Mouse (Mus musculus): Measurements from ENCODE around the gene Hnrnpl. TPM values are rescaled to one million over a fixed set of nuclear protein-coding genes. Genes with fewer than 3 reads are reported as not detected.

Gene Hnrnpl
- polyA plus RNA-seq, 1 experiment from 2014 or later = 142 TPM

DNA sequence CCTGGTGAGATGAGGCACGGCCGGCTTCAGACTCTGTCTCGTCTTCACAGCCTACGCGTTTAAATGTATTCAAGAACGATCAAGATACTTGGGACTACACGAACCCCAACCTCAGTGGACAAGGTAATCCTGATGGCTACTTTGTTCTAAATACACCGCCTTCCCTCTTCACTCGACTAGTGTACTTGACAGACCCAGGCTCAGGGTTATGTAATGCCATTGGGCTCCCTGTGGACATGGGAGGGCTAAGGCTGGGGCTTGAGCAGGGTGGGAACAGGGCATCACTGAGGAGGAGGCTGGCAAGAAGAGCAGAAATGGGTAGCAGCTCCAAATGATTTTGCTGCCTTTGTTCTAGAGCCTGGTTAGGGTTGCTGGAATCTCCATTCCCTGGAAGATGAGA lies 6.9 kb downstream of the Hnrnpl start:
- Histone ChIP-seq H3K4me3 (ENCODE audit: low read length) (no peak overlapping the region), H3K4me2 (ENCODE audit: low read depth, low read length) (no peak overlapping the region), H3K27me3 (replicated peaks; ENCODE audit: control insufficient read depth, insufficient read depth, low read length) (no peaks in the 10 kb centered on the region), H3K9ac (ENCODE audit: low read depth, low read length) (0 out of 2 replicates have a peak overlapping the region, but pooled peaks have one; percentile 26), H3K4me1 (ENCODE audit: control insufficient read depth, insufficient read depth, low read length) (peaks cover 65% of the 10 kb centered on the region), H3K27ac (ENCODE audit: low read length) (no peak overlapping the region), H3K9me3 (ENCODE audit: control insufficient read depth, low read length) (no peaks in the 10 kb centered on the region), H3K36me3 (ENCODE audit: control insufficient read depth, insufficient read depth, low read length) (peaks cover 58% of the 10 kb centered on the region)
- ATAC-seq = no peak
- 87% methylated on average over 9 of the region's 9 CpGs for WGBS

DNA sequence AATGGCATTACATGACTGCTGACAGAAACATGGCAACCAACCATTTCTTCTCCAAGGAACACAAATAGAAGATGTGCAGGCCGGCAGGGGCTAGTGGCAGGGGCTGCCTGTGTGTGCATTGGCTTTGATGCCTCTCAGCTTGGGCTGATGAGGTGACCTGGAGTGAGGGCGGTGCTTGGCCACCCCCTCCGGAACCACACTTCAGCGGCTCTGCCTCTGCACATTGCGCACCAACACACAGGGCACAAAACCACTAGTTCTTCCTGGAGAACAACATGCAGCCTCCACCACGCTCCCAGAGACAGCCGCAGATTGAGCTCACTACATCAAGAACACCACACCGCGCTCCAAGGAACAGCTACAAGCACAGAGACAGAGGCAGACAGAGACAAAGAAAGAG lies 7.9 kb downstream of the Hnrnpl start:
- H3K36me3 ChIP-seq (ENCODE audit: control insufficient read depth, insufficient read depth, low read length) = peaks cover 66% of the 10 kb centered on the region
- peaks cover 74% of the 10 kb centered on the region for H3K4me1 ChIP-seq (ENCODE audit: control insufficient read depth, insufficient read depth, low read length)
- H3K9ac ChIP-seq (ENCODE audit: low read depth, low read length) = no peak overlapping the region
- no peaks in the 10 kb centered on the region for H3K9me3 ChIP-seq (ENCODE audit: control insufficient read depth, low read length)
- 82% methylated on average over 9 of the region's 9 CpGs for WGBS
- no peak overlapping the region for H3K4me3 ChIP-seq (ENCODE audit: low read length)
- ATAC-seq = no peak
- H3K27me3 ChIP-seq (replicated peaks; ENCODE audit: control insufficient read depth, insufficient read depth, low read length) = no peaks in the 10 kb centered on the region
- no peak overlapping the region for H3K4me2 ChIP-seq (ENCODE audit: low read depth, low read length)
- no peak overlapping the region for H3K27ac ChIP-seq (ENCODE audit: low read length)

- H3K4me3 ChIP-seq (ENCODE audit: low read length) = no peak overlapping the region
- peak overlapping the region; percentile 24; the same call in 1 of the 2 replicates for H3K27ac ChIP-seq (ENCODE audit: low read length)
- no peak for ATAC-seq
- peaks cover 76% of the 10 kb centered on the region for H3K4me1 ChIP-seq (ENCODE audit: control insufficient read depth, insufficient read depth, low read length)
- peaks cover 70% of the 10 kb centered on the region for H3K36me3 ChIP-seq (ENCODE audit: control insufficient read depth, insufficient read depth, low read length)
- 92% methylated on average over 10 of the region's 10 CpGs for WGBS
- 0 out of 2 replicates have a peak overlapping the region, but pooled peaks have one; percentile 16 for H3K9ac ChIP-seq (ENCODE audit: low read depth, low read length)
- H3K27me3 ChIP-seq (replicated peaks; ENCODE audit: control insufficient read depth, insufficient read depth, low read length) = no peaks in the 10 kb centered on the region
- no peaks in the 10 kb centered on the region for H3K9me3 ChIP-seq (ENCODE audit: control insufficient read depth, low read length)
- peak overlapping the region; percentile 3; the same call in 1 of the 2 replicates for H3K4me2 ChIP-seq (ENCODE audit: low read depth, low read length)
These were observed 8.6 kb downstream of the Hnrnpl start for GRCm38 (mm10) chr7:28816920-28817319.

DNA sequence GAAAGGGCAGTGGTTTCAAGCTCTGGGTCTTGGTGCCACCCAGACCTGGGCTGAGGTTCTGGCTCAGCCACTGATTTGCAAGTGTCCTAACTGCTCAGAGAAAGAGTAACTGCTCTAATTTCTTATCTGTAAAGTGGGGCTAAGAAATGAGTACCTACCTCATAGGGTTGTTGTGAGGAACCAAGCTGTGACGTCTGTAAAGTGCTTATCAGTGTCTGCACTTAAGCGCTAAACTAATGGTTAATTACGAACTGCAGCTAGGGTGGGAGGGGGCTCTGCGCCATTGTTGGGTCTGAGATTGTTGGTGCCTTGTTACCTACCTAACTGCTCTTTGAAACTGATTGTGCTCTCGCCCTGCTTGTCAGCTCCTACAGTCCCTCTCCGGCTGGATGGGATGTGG lies 9.2 kb downstream of the Hnrnpl start:
- Histone ChIP-seq H3K4me2 (ENCODE audit: low read depth, low read length) (no peak overlapping the region), H3K27ac (ENCODE audit: low read length) (no peak overlapping the region), H3K27me3 (replicated peaks; ENCODE audit: control insufficient read depth, insufficient read depth, low read length) (no peaks in the 10 kb centered on the region), H3K4me1 (ENCODE audit: control insufficient read depth, insufficient read depth, low read length) (peaks cover 79% of the 10 kb centered on the region), H3K4me3 (ENCODE audit: low read length) (no peak overlapping the region), H3K36me3 (ENCODE audit: control insufficient read depth, insufficient read depth, low read length) (peaks cover 75% of the 10 kb centered on the region), H3K9me3 (ENCODE audit: control insufficient read depth, low read length) (no peaks in the 10 kb centered on the region), H3K9ac (ENCODE audit: low read depth, low read length) (no peak overlapping the region)
- 62% methylated on average over 6 of the region's 6 CpGs for WGBS
- ATAC-seq = no peak

- Histone ChIP-seq H3K4me2 (ENCODE audit: low read depth, low read length) (no peak overlapping the region), H3K4me3 (ENCODE audit: low read length) (no peak overlapping the region), H3K9ac (ENCODE audit: low read depth, low read length) (no peak overlapping the region), H3K9me3 (ENCODE audit: control insufficient read depth, low read length) (no peaks in the 10 kb centered on the region), H3K4me1 (ENCODE audit: control insufficient read depth, insufficient read depth, low read length) (peaks cover 79% of the 10 kb centered on the region), H3K27ac (ENCODE audit: low read length) (no peak overlapping the region), H3K27me3 (replicated peaks; ENCODE audit: control insufficient read depth, insufficient read depth, low read length) (no peaks in the 10 kb centered on the region), H3K36me3 (ENCODE audit: control insufficient read depth, insufficient read depth, low read length) (peaks cover 74% of the 10 kb centered on the region)
- ATAC-seq = no peak
- WGBS = 69% methylated on average over 4 of the region's 4 CpGs
These were observed 9.6 kb downstream of the Hnrnpl start for GRCm38 (mm10) chr7:28817957-28818356.

DNA sequence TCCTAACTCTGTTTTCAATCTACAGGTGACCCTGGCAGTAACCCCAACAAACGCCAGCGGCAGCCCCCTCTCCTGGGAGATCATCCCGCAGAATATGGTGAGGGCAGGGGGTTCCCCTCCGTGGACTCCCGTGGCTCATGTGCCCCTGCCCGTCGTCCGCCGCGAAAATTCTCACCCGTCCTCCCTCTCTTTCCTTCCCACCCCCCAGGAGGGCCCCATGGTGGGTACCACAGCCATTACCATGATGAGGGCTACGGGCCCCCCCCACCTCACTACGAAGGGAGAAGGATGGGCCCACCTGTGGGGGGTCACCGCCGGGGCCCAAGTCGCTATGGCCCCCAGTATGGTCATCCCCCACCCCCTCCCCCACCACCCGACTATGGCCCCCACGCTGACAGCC lies 10.1 kb downstream of the Hnrnpl start:
- no peak overlapping the region for H3K9ac ChIP-seq (ENCODE audit: low read depth, low read length)
- no peak overlapping the region for H3K27ac ChIP-seq (ENCODE audit: low read length)
- H3K4me3 ChIP-seq (ENCODE audit: low read length) = no peak overlapping the region
- ATAC-seq = no peak
- 86% methylated on average over 18 of the region's 18 CpGs for WGBS
- no peaks in the 10 kb centered on the region for H3K9me3 ChIP-seq (ENCODE audit: control insufficient read depth, low read length)
- H3K36me3 ChIP-seq (ENCODE audit: control insufficient read depth, insufficient read depth, low read length) = peaks cover 70% of the 10 kb centered on the region
- H3K4me2 ChIP-seq (ENCODE audit: low read depth, low read length) = no peak overlapping the region
- peaks cover 79% of the 10 kb centered on the region for H3K4me1 ChIP-seq (ENCODE audit: control insufficient read depth, insufficient read depth, low read length)
- no peaks in the 10 kb centered on the region for H3K27me3 ChIP-seq (replicated peaks; ENCODE audit: control insufficient read depth, insufficient read depth, low read length)

DNA sequence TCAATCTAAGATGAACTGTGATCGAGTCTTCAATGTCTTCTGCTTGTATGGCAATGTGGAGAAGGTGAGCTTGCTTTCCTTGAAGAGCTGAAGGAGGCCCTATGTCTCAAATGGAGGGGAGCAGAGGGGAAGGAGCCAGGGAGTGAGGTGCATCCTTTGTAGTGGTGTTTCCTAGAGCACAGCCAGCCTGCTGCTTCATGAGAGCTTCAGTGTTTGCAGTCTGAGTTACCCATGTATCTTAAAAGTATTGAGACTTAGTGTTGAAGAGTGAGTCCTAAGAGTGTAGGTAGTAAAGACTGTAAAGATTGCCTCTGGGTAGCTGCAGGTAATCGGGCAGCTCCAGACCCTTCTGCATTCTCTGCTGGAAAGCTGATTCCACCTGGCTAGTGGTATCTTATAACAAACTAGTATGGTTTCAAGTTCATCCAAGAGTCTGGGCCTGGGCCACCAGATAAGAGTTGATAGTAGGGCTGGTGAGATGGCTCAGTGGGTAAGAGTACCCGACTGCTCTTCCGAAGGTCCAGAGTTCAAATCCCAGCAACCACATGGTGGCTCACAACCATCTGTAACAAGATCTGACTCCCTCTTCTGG lies 10.6 kb downstream of the Hnrnpl start:
- H3K36me3 ChIP-seq (ENCODE audit: control insufficient read depth, insufficient read depth, low read length) = peaks cover 65% of the 10 kb centered on the region
- no peak overlapping the region; the same call in 1 of the 2 replicates for H3K27ac ChIP-seq (ENCODE audit: low read length)
- peaks cover 77% of the 10 kb centered on the region for H3K4me1 ChIP-seq (ENCODE audit: control insufficient read depth, insufficient read depth, low read length)
- H3K4me3 ChIP-seq (ENCODE audit: low read length) = no peak overlapping the region
- no peak overlapping the region for H3K9ac ChIP-seq (ENCODE audit: low read depth, low read length)
- no peak for ATAC-seq
- no peaks in the 10 kb centered on the region for H3K9me3 ChIP-seq (ENCODE audit: control insufficient read depth, low read length)
- no peaks in the 10 kb centered on the region for H3K27me3 ChIP-seq (replicated peaks; ENCODE audit: control insufficient read depth, insufficient read depth, low read length)
- no peak overlapping the region for H3K4me2 ChIP-seq (ENCODE audit: low read depth, low read length)
- 76% methylated on average over 4 of the region's 4 CpGs for WGBS

- Histone ChIP-seq H3K9me3 (ENCODE audit: control insufficient read depth, low read length) (no peaks in the 10 kb centered on the region), H3K4me1 (ENCODE audit: control insufficient read depth, insufficient read depth, low read length) (peaks cover 73% of the 10 kb centered on the region), H3K27ac (ENCODE audit: low read length) (no peak overlapping the region), H3K36me3 (ENCODE audit: control insufficient read depth, insufficient read depth, low read length) (peaks cover 60% of the 10 kb centered on the region), H3K27me3 (replicated peaks; ENCODE audit: control insufficient read depth, insufficient read depth, low read length) (no peaks in the 10 kb centered on the region), H3K4me2 (ENCODE audit: low read depth, low read length) (no peak overlapping the region), H3K9ac (ENCODE audit: low read depth, low read length) (peak overlapping the region; percentile 22; the same call in 1 of the 2 replicates), H3K4me3 (ENCODE audit: low read length) (no peak overlapping the region)
- no peak for ATAC-seq
- whole genome bisulfite sequencing = 82% methylated on average over 4 of the region's 4 CpGs
These were observed 11.2 kb downstream of the Hnrnpl start for GRCm38 (mm10) chr7:28819571-28819970.

DNA sequence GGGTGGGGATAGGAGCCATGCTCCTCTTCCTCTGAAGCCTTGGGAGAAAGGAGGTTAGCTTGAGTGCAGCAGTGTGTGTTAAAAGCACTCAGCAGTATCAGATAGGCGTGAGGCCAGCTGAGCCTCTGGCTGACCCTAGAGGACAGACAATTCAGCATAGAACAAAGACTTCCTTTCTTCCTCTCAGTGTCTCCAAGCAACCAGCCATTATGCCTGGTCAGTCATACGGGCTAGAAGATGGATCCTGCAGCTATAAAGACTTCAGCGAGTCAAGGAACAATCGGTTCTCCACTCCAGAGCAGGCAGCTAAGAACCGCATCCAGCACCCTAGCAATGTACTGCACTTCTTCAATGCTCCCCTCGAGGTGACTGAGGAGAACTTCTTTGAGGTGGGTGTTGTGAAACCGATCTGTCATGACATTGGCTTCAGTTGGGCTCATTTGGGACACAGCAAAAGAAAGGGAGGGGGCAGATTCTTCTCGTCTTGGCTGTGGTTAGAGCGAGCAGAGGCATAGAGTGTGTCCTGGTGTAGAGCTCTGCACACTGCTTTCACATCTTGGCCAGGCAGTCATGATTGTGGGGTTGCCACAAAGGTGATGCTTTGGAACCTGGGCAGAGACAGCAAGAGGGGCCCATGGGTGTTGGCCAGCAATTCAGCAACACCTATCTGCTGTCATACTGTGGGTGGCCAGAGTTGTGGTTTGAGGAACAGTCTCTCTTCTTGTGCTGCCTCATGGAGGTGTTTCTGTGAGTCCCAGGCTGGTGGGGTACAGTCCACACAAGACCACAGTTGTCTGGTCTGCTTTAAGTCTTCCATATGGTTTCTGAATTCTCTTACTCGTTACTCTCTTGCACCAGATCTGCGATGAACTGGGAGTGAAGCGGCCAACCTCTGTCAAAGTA lies 12.3 kb downstream of the Hnrnpl start:
- ATAC-seq = no peak
- no peak overlapping the region for H3K9ac ChIP-seq (ENCODE audit: low read depth, low read length)

More for the DNA sequence above, 12.3 kb downstream of the Hnrnpl start:
- no peak overlapping the region for H3K4me3 ChIP-seq (ENCODE audit: low read length)
- H3K4me2 ChIP-seq (ENCODE audit: low read depth, low read length) = no peak overlapping the region
- H3K27me3 ChIP-seq (replicated peaks; ENCODE audit: control insufficient read depth, insufficient read depth, low read length) = no peaks in the 10 kb centered on the region
- peak overlapping the region; percentile 10; the same call in 1 of the 2 replicates for H3K27ac ChIP-seq (ENCODE audit: low read length)
- H3K4me1 ChIP-seq (ENCODE audit: control insufficient read depth, insufficient read depth, low read length) = peaks cover 66% of the 10 kb centered on the region
- 68% methylated on average over 12 of the region's 12 CpGs for WGBS
- peaks cover 51% of the 10 kb centered on the region for H3K36me3 ChIP-seq (ENCODE audit: control insufficient read depth, insufficient read depth, low read length)
- H3K9me3 ChIP-seq (ENCODE audit: control insufficient read depth, low read length) = no peaks in the 10 kb centered on the region

All from intestine, embryonic 16.5 days (tissue).